Mouse (Mus musculus): ENCODE data around the gene Smg9. TPM values are rescaled to one million over a fixed set of nuclear protein-coding genes. Genes with fewer than 3 reads are reported as not detected.
A peak's percentile ranks its signal among the peaks of the same experiment; 100 is the strongest.
"Not testable (repeated sequence)": the region's sequence is repeated elsewhere in the genome, so short reads cannot be mapped to it uniquely, and the experiment has no call there.

Smg9 gene
- polyA plus RNA-seq, 1 experiment = 8.2 TPM

- 0 out of 2 replicates have a peak, but pooled peaks cover under 1% of the 10 kb centered on the region for H3K4me1 ChIP-seq (ENCODE audit: control insufficient read depth, insufficient read depth, insufficient read length, low read length)
- H3K4me3 ChIP-seq (ENCODE audit: insufficient read depth, low read depth, low read length) = no peak overlapping the region
- H3K27ac ChIP-seq (replicated peaks; ENCODE audit: low read depth, low read length) = peak overlapping the region; percentile 62; the same call in 1 of the 2 replicates
Observed at GRCm38 (mm10) chr7:24389516-24390187, 9.8 kb upstream of the Smg9 start.

- Histone ChIP-seq H3K4me3 (ENCODE audit: insufficient read depth, low read depth, low read length) (no peak overlapping the region), H3K27ac (replicated peaks; ENCODE audit: low read depth, low read length) (no peak overlapping the region), H3K4me1 (ENCODE audit: control insufficient read depth, insufficient read depth, insufficient read length, low read length) (0 out of 2 replicates have a peak, but pooled peaks cover 3% of the 10 kb centered on the region)
Observed at GRCm38 (mm10) chr7:24390512-24390911, 8.9 kb upstream of the Smg9 start.

- Histone ChIP-seq H3K4me3 (ENCODE audit: insufficient read depth, low read depth, low read length) (no peak overlapping the region), H3K4me1 (ENCODE audit: control insufficient read depth, insufficient read depth, insufficient read length, low read length) (0 out of 2 replicates have a peak, but pooled peaks cover 3% of the 10 kb centered on the region), H3K27ac (replicated peaks; ENCODE audit: low read depth, low read length) (no peak overlapping the region)
Observed at GRCm38 (mm10) chr7:24391077-24391476, 8.3 kb upstream of the Smg9 start.

- Histone ChIP-seq H3K4me1 (ENCODE audit: control insufficient read depth, insufficient read depth, insufficient read length, low read length) (0 out of 2 replicates have a peak, but pooled peaks cover 3% of the 10 kb centered on the region), H3K27ac (replicated peaks; ENCODE audit: low read depth, low read length) (no peak overlapping the region), H3K4me3 (ENCODE audit: insufficient read depth, low read depth, low read length) (no peak overlapping the region)
Observed at GRCm38 (mm10) chr7:24391687-24392086, 7.7 kb upstream of the Smg9 start.

GRCm38 (mm10) chr7:24394054-24394453 lies 5.4 kb upstream of the Smg9 start:
- H3K4me1 ChIP-seq (ENCODE audit: control insufficient read depth, insufficient read depth, insufficient read length, low read length) = peaks cover 6% of the 10 kb centered on the region; the same call in 1 of the 2 replicates
- no peak overlapping the region for H3K27ac ChIP-seq (replicated peaks; ENCODE audit: low read depth, low read length)
- no peak overlapping the region for H3K4me3 ChIP-seq (ENCODE audit: insufficient read depth, low read depth, low read length)

- peaks cover 7% of the 10 kb centered on the region; the same call in 1 of the 2 replicates for H3K4me1 ChIP-seq (ENCODE audit: control insufficient read depth, insufficient read depth, insufficient read length, low read length)
- H3K27ac ChIP-seq (replicated peaks; ENCODE audit: low read depth, low read length) = peak overlapping the region; percentile 17; the same call in 1 of the 2 replicates
- H3K4me3 ChIP-seq (ENCODE audit: insufficient read depth, low read depth, low read length) = no peak overlapping the region
Observed at GRCm38 (mm10) chr7:24394475-24395161, 4.8 kb upstream of the Smg9 start.

GRCm38 (mm10) chr7:24396832-24397231 lies 2.6 kb upstream of the Smg9 start:
- Histone ChIP-seq H3K4me1 (ENCODE audit: control insufficient read depth, insufficient read depth, insufficient read length, low read length) (peaks cover 10% of the 10 kb centered on the region; the same call in 1 of the 2 replicates), H3K27ac (replicated peaks; ENCODE audit: low read depth, low read length) (no peak overlapping the region), H3K4me3 (ENCODE audit: insufficient read depth, low read depth, low read length) (no peak overlapping the region)

- Histone ChIP-seq H3K4me3 (ENCODE audit: insufficient read depth, low read depth, low read length) (no peak overlapping the region), H3K4me1 (ENCODE audit: control insufficient read depth, insufficient read depth, insufficient read length, low read length) (peaks cover 10% of the 10 kb centered on the region; the same call in 1 of the 2 replicates), H3K27ac (replicated peaks; ENCODE audit: low read depth, low read length) (no peak overlapping the region)
Observed at GRCm38 (mm10) chr7:24398364-24398913, 980 bp upstream of the Smg9 start.

- peak overlapping the region; percentile 75 for H3K4me3 ChIP-seq (ENCODE audit: insufficient read depth, low read depth, low read length)
- peak overlapping the region; percentile 32 for H3K27ac ChIP-seq (replicated peaks; ENCODE audit: low read depth, low read length)
- peaks cover 6% of the 10 kb centered on the region; the same call in 1 of the 2 replicates for H3K4me1 ChIP-seq (ENCODE audit: control insufficient read depth, insufficient read depth, insufficient read length, low read length)
Observed at GRCm38 (mm10) chr7:24400082-24400452, 648 bp downstream of the Smg9 start.

GRCm38 (mm10) chr7:24400489-24400888 lies 1.1 kb downstream of the Smg9 start:
- H3K27ac ChIP-seq (replicated peaks; ENCODE audit: low read depth, low read length); H3K4me3 ChIP-seq (ENCODE audit: insufficient read depth, low read depth, low read length); H3K4me1 ChIP-seq (ENCODE audit: control insufficient read depth, insufficient read depth, insufficient read length, low read length): not testable (repeated sequence)

GRCm38 (mm10) chr7:24402851-24403250 lies 3.4 kb downstream of the Smg9 start:
- Histone ChIP-seq H3K4me3 (ENCODE audit: insufficient read depth, low read depth, low read length) (no peak overlapping the region), H3K27ac (replicated peaks; ENCODE audit: low read depth, low read length) (no peak overlapping the region), H3K4me1 (ENCODE audit: control insufficient read depth, insufficient read depth, insufficient read length, low read length) (peaks cover 6% of the 10 kb centered on the region; the same call in 1 of the 2 replicates)

GRCm38 (mm10) chr7:24405649-24406048 lies 6.2 kb downstream of the Smg9 start:
- Histone ChIP-seq H3K4me1 (ENCODE audit: control insufficient read depth, insufficient read depth, insufficient read length, low read length) (peaks cover 3% of the 10 kb centered on the region; the same call in 1 of the 2 replicates), H3K4me3 (ENCODE audit: insufficient read depth, low read depth, low read length) (no peak overlapping the region), H3K27ac (replicated peaks; ENCODE audit: low read depth, low read length) (no peak overlapping the region)

GRCm38 (mm10) chr7:24406528-24407344 lies 7.3 kb downstream of the Smg9 start:
- no peak overlapping the region for H3K27ac ChIP-seq (replicated peaks; ENCODE audit: low read depth, low read length)

GRCm38 (mm10) chr7:24408186-24408585 lies 8.8 kb downstream of the Smg9 start:
- no peak overlapping the region for H3K4me3 ChIP-seq (ENCODE audit: insufficient read depth, low read depth, low read length)
- H3K27ac ChIP-seq (replicated peaks; ENCODE audit: low read depth, low read length) = no peak overlapping the region

More at GRCm38 (mm10) chr7:24406528-24407344, 7.3 kb downstream of the Smg9 start:
- Histone ChIP-seq H3K4me1 (ENCODE audit: control insufficient read depth, insufficient read depth, insufficient read length, low read length) (no peaks in the 10 kb centered on the region), H3K4me3 (ENCODE audit: insufficient read depth, low read depth, low read length) (no peak overlapping the region)

GRCm38 (mm10) chr7:24410123-24410522 lies 10.7 kb downstream of the Smg9 start:
- Histone ChIP-seq H3K4me3 (ENCODE audit: insufficient read depth, low read depth, low read length) (no peak overlapping the region), H3K27ac (replicated peaks; ENCODE audit: low read depth, low read length) (no peak overlapping the region), H3K4me1 (ENCODE audit: control insufficient read depth, insufficient read depth, insufficient read length, low read length) (no peaks in the 10 kb centered on the region)

More at GRCm38 (mm10) chr7:24408186-24408585, 8.8 kb downstream of the Smg9 start:
- no peaks in the 10 kb centered on the region for H3K4me1 ChIP-seq (ENCODE audit: control insufficient read depth, insufficient read depth, insufficient read length, low read length)
